Mouse (Mus musculus) cortical plate, adult 2 months (tissue): ENCODE results near the gene Ralgps2. TPM values are rescaled to one million over a fixed set of nuclear protein-coding genes. Genes with fewer than 3 reads are reported as not detected.

Experiments used
- H3K27ac ChIP-seq: fragments of 200-500 bp; 2 replicates; pipeline ENCODE4 v1.5.1; 2012; ENCODE audit warnings: low read length, control low read depth, inconsistent platforms; ENCODE audit not compliant: insufficient read depth
- H3K4me1 ChIP-seq: fragments of 200-500 bp; 2 replicates; pipeline ENCODE4 v1.6.1; 2011; ENCODE audit warnings: low read length; ENCODE audit not compliant: control insufficient read depth, insufficient read depth
- H3K4me3 ChIP-seq: fragments of 200-500 bp; 2 replicates; pipeline ENCODE4 v1.5.1; 2011; ENCODE audit warnings: mild to moderate bottlenecking, low read length, control low read depth; ENCODE audit not compliant: insufficient read depth
- CTCF ChIP-seq: fragments of 200-500 bp; IDR thresholded peaks from 2 replicates; pipeline ENCODE4 v1.5.1; 2011; ENCODE audit warnings: mild to moderate bottlenecking, control low read depth, low read length; ENCODE audit not compliant: insufficient read depth; ENCODE audit errors: extremely low read depth
- POLR2A ChIP-seq: fragments of 200-500 bp; IDR thresholded peaks from 2 replicates; pipeline ENCODE4 v1.6.1; 2011; ENCODE audit warnings: mild to moderate bottlenecking, low read length, control low read depth; ENCODE audit not compliant: insufficient read depth; ENCODE audit errors: extremely low read depth
- polyA plus RNA-seq: library from polyadenylated mRNA; depleted of rRNA; stranded (reverse); fragments of >200 nt; gene quantifications from 2 replicates; pipeline ENCODE4 v1.2.3, GENCODE M21; 2012; rRNA removed

The Ralgps2 gene
- polyA plus RNA-seq, 1 experiment = 17.9 TPM

DNA sequence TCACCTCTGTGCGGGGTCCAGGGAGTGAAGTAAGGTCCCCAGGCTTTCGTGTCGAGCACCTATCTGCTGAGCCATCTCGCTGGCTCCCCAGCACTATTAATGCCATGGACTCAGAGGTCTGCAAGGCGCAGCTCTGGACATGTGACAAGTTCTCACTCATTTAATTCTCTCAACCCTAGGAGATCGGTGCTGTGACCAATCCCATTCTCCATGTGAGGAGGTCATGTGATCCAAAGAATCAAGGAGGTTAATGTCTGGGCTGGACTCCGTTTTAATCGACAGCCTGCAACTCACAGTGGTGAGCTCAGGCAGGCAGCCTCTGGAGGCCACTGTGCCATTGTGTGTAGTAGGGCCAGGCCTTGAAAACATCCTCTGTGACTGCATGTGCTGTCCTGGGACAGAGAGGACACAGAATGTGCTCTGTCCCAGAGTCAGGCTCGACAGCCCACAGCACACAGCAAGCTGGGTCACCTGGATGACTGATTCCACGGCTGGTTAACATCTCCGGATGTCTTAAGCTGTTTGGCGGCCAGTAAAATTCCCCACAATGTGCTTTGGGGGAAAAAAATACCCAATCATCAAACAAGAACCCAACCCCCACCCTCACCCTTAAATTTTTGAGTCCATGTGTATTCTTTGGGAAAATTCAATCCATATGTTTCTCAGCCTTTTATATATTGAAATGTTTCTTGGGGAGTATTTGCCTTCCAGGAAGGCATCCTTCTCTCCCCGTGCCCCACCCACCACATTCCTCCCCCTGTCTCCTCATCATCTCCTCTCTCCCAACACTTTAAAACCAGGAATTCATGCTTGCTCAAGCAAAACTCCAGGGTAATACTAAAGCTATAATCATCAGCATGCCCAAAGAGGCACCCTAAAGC, 178.6 kb downstream of the Ralgps2 start:
- TF ChIP-seq POLR2A (no peak), CTCF (no peak)
- H3K4me3 ChIP-seq = no peak overlapping the region

DNA sequence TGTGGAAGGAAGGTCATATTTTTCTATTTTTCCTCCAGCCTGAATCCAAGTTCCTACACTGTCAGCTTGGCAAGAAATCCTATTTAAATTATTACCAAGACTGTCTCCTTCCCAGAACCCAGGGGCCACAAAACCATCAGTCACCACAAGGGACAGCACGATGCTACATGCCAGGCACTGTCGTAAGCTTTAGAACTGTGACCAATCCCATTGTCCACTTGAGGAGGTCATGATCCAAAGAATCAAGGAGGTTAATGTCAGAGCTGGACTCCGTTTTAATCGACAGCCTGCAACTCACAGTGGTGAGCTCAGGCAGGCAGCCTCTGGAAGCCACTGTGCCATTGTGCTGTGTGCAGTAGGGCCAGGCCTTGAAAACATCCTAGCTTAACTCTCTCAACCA, 181.1 kb downstream of the Ralgps2 start:
- Histone ChIP-seq H3K4me3 (no peak overlapping the region), H3K27ac (no peak overlapping the region), H3K4me1 (0 out of 2 replicates have a peak, but pooled peaks cover 2% of the 10 kb centered on the region)
- TF ChIP-seq CTCF (no peak), POLR2A (no peak)

More for the DNA sequence above, 178.6 kb downstream of the Ralgps2 start:
- Histone ChIP-seq H3K4me1 (0 out of 2 replicates have a peak, but pooled peaks cover 2% of the 10 kb centered on the region), H3K27ac (no peak overlapping the region)

- no peak for TF ChIP-seq CTCF
- TF ChIP-seq POLR2A = no peak
- no peak overlapping the region for H3K27ac ChIP-seq
- H3K4me3 ChIP-seq = no peak overlapping the region
- H3K4me1 ChIP-seq = no peaks in the 10 kb centered on the region
These were observed 184.6 kb downstream of the Ralgps2 start for GRCm38 (mm10) chr1:156754608-156755413.

Other genes with a start within 250 kb of the Ralgps2 start
- gene Fam20b, start 220.5 kb downstream of the Ralgps2 start, polyA plus RNA-seq = 47.3 and 48.0 TPM in 2 replicates
- gene Angptl1, start 101.1 kb downstream of the Ralgps2 start, polyA plus RNA-seq = 0.67 and 0.81 TPM in 2 replicates
- gene Tex35, start 169.1 kb upstream of the Ralgps2 start, polyA plus RNA-seq = not detected in 2 replicates